23 mouse cellular contexts compared by ENCODE assay signal in the genomic region with DNA sequence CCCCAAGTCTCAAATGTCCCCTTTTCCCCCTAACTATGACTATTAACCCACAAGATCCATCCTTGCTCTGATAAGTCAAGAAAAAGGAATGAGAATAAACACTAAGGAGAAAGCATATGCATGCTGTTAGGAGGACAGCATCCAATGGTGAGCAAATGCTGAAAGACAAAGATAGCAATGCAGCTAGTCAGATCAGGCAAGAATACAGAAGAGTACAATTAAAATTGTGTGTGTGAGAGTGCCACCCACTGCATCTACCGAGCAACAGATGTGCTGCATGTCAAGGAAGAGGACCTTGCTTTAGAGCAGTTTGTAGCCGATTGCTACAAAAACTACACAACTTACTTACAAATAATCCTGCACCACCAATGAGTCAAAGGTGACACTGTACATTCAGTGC.
"Had no signal": no experiment of that assay in that cellular context is flagged by ENCODE, and none has a peak within 500 bp of the region (broad histone marks: within the 10 kb centered on the region; RNA-seq: fewer than 3 reads in every experiment).

No protein-coding gene starts in this region.

- H3K27me3 ChIP-seq: heart, embryonic 12.5 days; hindbrain, embryonic 12.5 days; intestine, embryonic 15.5 days; limb, embryonic 12.5 days; liver, embryonic 13.5 days; liver, embryonic 15.5 days had no signal

- H3K4me1 ChIP-seq: heart, embryonic 10.5 days; heart, embryonic 12.5 days; hindbrain, embryonic 10.5 days; hindbrain, embryonic 12.5 days; intestine, embryonic 15.5 days; limb, embryonic 10.5 days; limb, embryonic 12.5 days; liver, embryonic 13.5 days; liver, embryonic 15.5 days had no signal

- H3K9ac ChIP-seq: forebrain, postnatal 0 days; heart, embryonic 12.5 days; hindbrain, embryonic 12.5 days; hindbrain, embryonic 14.5 days; intestine, embryonic 15.5 days; limb, embryonic 12.5 days; liver, embryonic 13.5 days; liver, embryonic 15.5 days; liver, postnatal 0 days had no signal

- H3K36me3 ChIP-seq: hindbrain, embryonic 12.5 days had no signal

- H3K4me3 ChIP-seq: heart, embryonic 10.5 days; heart, embryonic 12.5 days; hindbrain, embryonic 10.5 days; hindbrain, embryonic 12.5 days; intestine, embryonic 15.5 days; limb, embryonic 10.5 days; limb, embryonic 12.5 days; liver, embryonic 13.5 days; liver, embryonic 15.5 days had no signal

- DNase-seq: forebrain, postnatal 0 days; gastrocnemius, postnatal 14 days; gastrocnemius, postnatal 36 days; heart, adult 11 months; heart, postnatal 10 days; heart, postnatal 4 days; kidney, adult 18-20 months; kidney, adult 8-10 months; kidney, postnatal 10 days; kidney, postnatal 25 days; kidney, postnatal 4 days; liver; liver, embryonic 13.5 days; liver, postnatal 0 days had no signal

- H3K27ac ChIP-seq: heart, embryonic 10.5 days; hindbrain, embryonic 10.5 days; hindbrain, embryonic 12.5 days; hindbrain, embryonic 14.5 days; intestine, embryonic 15.5 days; limb, embryonic 10.5 days; limb, embryonic 12.5 days; liver, embryonic 13.5 days; liver, embryonic 15.5 days had no signal
